In the genomic region with DNA sequence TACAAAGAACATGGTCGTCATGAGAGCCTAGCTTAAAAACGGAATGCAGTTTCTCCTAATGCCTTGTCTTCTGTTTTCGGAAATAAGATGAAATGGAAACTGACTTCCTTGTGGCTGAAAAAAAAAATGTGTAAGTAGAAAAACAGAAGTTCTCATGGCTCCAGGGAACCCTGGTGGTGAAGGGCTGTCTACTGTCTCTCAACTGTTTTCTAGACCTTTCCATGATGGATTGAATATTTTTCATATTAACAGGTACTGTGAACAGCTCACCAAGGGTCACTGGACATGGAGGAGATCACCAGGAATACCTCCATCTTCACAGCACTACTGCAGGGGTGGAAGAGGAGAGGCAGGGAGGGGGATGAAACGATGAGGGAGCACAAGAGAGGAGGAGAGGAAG, we compare ENCODE assay signal across 24 mouse cellular contexts. TPM values are rescaled to one million over a fixed set of nuclear protein-coding genes. Genes with fewer than 3 reads are reported as not detected.
DNase-seq lines count a peak whose midpoint lies in the region; ATAC-seq and TF ChIP-seq lines count a peak whose summit lies in the region.
"Had no signal": no experiment of that assay in that cellular context is flagged by ENCODE, and none has a peak within 500 bp of the region (broad histone marks: within the 10 kb centered on the region; RNA-seq: fewer than 3 reads in every experiment).

No protein-coding gene starts in this region.

- 80% methylated on average over 4 of the region's 4 CpGs for WGBS in midbrain, embryonic 11.5 days
- 70% methylated on average over 4 of the region's 4 CpGs for WGBS in midbrain, embryonic 13.5 days
- 62% methylated on average over 4 of the region's 4 CpGs for WGBS in small intestine, adult 2 months

- intact Hi-C loops in heart, postnatal 10 days (cut with DNase I): no loop called here

- peaks cover 3% of the 10 kb centered on the region; the same call in 1 of the 2 replicates for H3K27me3 ChIP-seq in midbrain, embryonic 11.5 days (ENCODE audit: control insufficient read depth, insufficient read depth, low read length)
- H3K27me3 ChIP-seq in midbrain, embryonic 13.5 days: peaks cover 23% of the 10 kb centered on the region
- no peaks in the 10 kb centered on the region for H3K27me3 ChIP-seq in small intestine, adult 2 months (ENCODE audit: control insufficient read depth, insufficient read depth, low read length)
- H3K27me3 ChIP-seq: Patski had no signal

- no peak for TF ChIP-seq POLR2A in small intestine, adult 2 months (IDR thresholded peaks at IDR 0.05; ENCODE audit: low read depth, low read length)

- no peaks in the 10 kb centered on the region for H3K4me1 ChIP-seq in midbrain, embryonic 11.5 days (ENCODE audit: control insufficient read depth, insufficient read depth, low read length)
- H3K4me1 ChIP-seq in midbrain, embryonic 13.5 days (replicated peaks): peaks cover 7% of the 10 kb centered on the region; the same call in 1 of the 2 replicates
- H3K4me1 ChIP-seq in brown adipose tissue, adult 24 weeks (ENCODE audit: control insufficient read depth, insufficient read depth, insufficient read length, low read length): peaks cover 11% of the 10 kb centered on the region; the same call in 1 of the 2 replicates
- H3K4me1 ChIP-seq in small intestine, adult 2 months (ENCODE audit: control insufficient read depth, insufficient read depth, insufficient read length, low read length): peaks cover 4% of the 10 kb centered on the region

- H3K9me3 ChIP-seq in midbrain, embryonic 11.5 days (ENCODE audit: control insufficient read depth, low read length): no peaks in the 10 kb centered on the region
- H3K9me3 ChIP-seq in midbrain, embryonic 13.5 days: no peaks in the 10 kb centered on the region
- H3K9me3 ChIP-seq: embryonic facial prominence, embryonic 10.5 days; forebrain, embryonic 13.5 days; heart, embryonic 10.5 days; hindbrain, embryonic 13.5 days had no signal

- no peak for TF ChIP-seq CTCF in small intestine, adult 2 months (IDR thresholded peaks at IDR 0.05; ENCODE audit: extremely low read depth, insufficient read length, insufficient replicate concordance, low read depth, low read length)

- ATAC-seq in midbrain, embryonic 11.5 days (ENCODE audit: low FRiP score): no peak
- no peak for ATAC-seq in midbrain, embryonic 13.5 days
- no peak for ATAC-seq in cerebellum, adult (ENCODE audit: insufficient number of reproducible peaks, low FRiP score, low TSS enrichment)
- ATAC-seq: activated CD4-positive, CD25-positive, alpha-beta regulatory T cell, adult 4 months; CD4-positive, CD25-positive, alpha-beta regulatory T cell, adult 4 months; forebrain, embryonic 13.5 days; forebrain, postnatal 0 days; hindbrain, postnatal 0 days; Patski had no signal

- peak; percentile 85 for DNase-seq in heart, adult 11 months
- DNase-seq in heart, postnatal 10 days: no peak
- DNase-seq in midbrain, embryonic 11.5 days (ENCODE audit: low spot score, missing footprints): peak; percentile 76
- DNase-seq in testis, postnatal 14 days (ENCODE audit: low spot score): no peak
- DNase-seq: adrenal gland, postnatal 14 days; cerebellum, adult 18-20 months; cerebellum, adult 9-11 months; cerebellum, postnatal 36 days; forebrain, postnatal 0 days; gastrocnemius, postnatal 25 days; heart, adult 18-20 months; heart, postnatal 14 days had no signal

- H3K36me3 ChIP-seq in midbrain, embryonic 11.5 days (ENCODE audit: control insufficient read depth, insufficient read depth, low read length): no peaks in the 10 kb centered on the region
- no peaks in the 10 kb centered on the region for H3K36me3 ChIP-seq in midbrain, embryonic 13.5 days
- no peaks in the 10 kb centered on the region for H3K36me3 ChIP-seq in small intestine, adult 2 months (ENCODE audit: control insufficient read depth, insufficient read depth, low read length)
- H3K36me3 ChIP-seq: embryonic facial prominence, embryonic 10.5 days; heart, embryonic 10.5 days; hindbrain, embryonic 13.5 days had no signal

- no peak overlapping the region for H3K27ac ChIP-seq in midbrain, embryonic 11.5 days (ENCODE audit: low read depth, low read length)
- H3K27ac ChIP-seq in midbrain, embryonic 13.5 days: no peak overlapping the region
- peak overlapping the region; percentile 76 for H3K27ac ChIP-seq in brown adipose tissue, adult 24 weeks (replicated peaks; ENCODE audit: low read depth, low read length)
- peak overlapping the region; percentile 65; the same call in 1 of the 2 replicates for H3K27ac ChIP-seq in small intestine, adult 2 months (ENCODE audit: insufficient read depth, low read depth, low read length)
- H3K27ac ChIP-seq: embryonic facial prominence, embryonic 10.5 days; forebrain, embryonic 13.5 days; heart, embryonic 10.5 days; hindbrain, embryonic 13.5 days; hindbrain, postnatal 0 days had no signal

- no peak overlapping the region for H3K4me3 ChIP-seq in midbrain, embryonic 11.5 days (ENCODE audit: low read depth, low read length)
- no peak overlapping the region for H3K4me3 ChIP-seq in midbrain, embryonic 13.5 days (replicated peaks)
- no peak overlapping the region for H3K4me3 ChIP-seq in brown adipose tissue, adult 24 weeks (ENCODE audit: insufficient read depth, low read depth, low read length)
- H3K4me3 ChIP-seq in small intestine, adult 2 months (ENCODE audit: low read depth, low read length): no peak overlapping the region
- H3K4me3 ChIP-seq: embryonic facial prominence, embryonic 10.5 days; forebrain, embryonic 13.5 days; heart, embryonic 10.5 days; hindbrain, embryonic 13.5 days had no signal

- no peak overlapping the region for H3K4me2 ChIP-seq in midbrain, embryonic 11.5 days
- no peak overlapping the region for H3K4me2 ChIP-seq in midbrain, embryonic 13.5 days (replicated peaks)
- H3K4me2 ChIP-seq: forebrain, embryonic 13.5 days; hindbrain, embryonic 13.5 days had no signal

- no peak overlapping the region for H3K9ac ChIP-seq in midbrain, embryonic 11.5 days (ENCODE audit: low read length)
- no peak overlapping the region for H3K9ac ChIP-seq in midbrain, embryonic 13.5 days (replicated peaks)
- H3K9ac ChIP-seq: forebrain, embryonic 13.5 days; forebrain, postnatal 0 days; hindbrain, embryonic 13.5 days had no signal

RNA-seq across cellular contexts. Expression of gene Themis2, which starts 1.8 kb away (rescaled TPM):
- 1 to 10 TPM; 2.6 to 3.3 TPM for total RNA-seq in heart, postnatal 10 days (2021)
- 1.1 TPM in 2 replicates for polyA plus RNA-seq in midbrain, embryonic 11.5 days (2014; fragmentation: Nextera tagmentation; extraction: Ambion mirVana)
- polyA plus RNA-seq in midbrain, embryonic 13.5 days (2015; fragmentation: Nextera tagmentation; extraction: Ambion mirVana): 0.46 and 0.67 TPM in 2 replicates
- 2.8 and 3.4 TPM in 2 replicates for polyA plus RNA-seq in brown adipose tissue, adult 24 weeks (2012; ENCODE audit: insufficient read depth, insufficient read length, missing spikeins)
- polyA plus RNA-seq in small intestine, adult 2 months (2012; rRNA removed): 4.0 and 4.9 TPM in 2 replicates
- polyA plus RNA-seq: Patski had no signal

RNA-seq across cellular contexts. Expression of gene Rpa2, which starts 29.9 kb away (rescaled TPM):
- total RNA-seq in heart, postnatal 10 days (2021): 10 to 100 TPM; 17.3 to 20.4 TPM
- 164 TPM in 2 replicates for polyA plus RNA-seq in midbrain, embryonic 11.5 days (2014; fragmentation: Nextera tagmentation; extraction: Ambion mirVana)
- polyA plus RNA-seq in midbrain, embryonic 13.5 days (2015; fragmentation: Nextera tagmentation; extraction: Ambion mirVana): 58.2 and 58.6 TPM in 2 replicates
- polyA plus RNA-seq in brown adipose tissue, adult 24 weeks (2012; ENCODE audit: insufficient read depth, insufficient read length, missing spikeins): 3.5 and 6.6 TPM in 2 replicates
- 4.8 and 8.7 TPM in 2 replicates for polyA plus RNA-seq in small intestine, adult 2 months (2012; rRNA removed)

RNA-seq across cellular contexts. Expression of gene Smpdl3b, which starts 41.0 kb away (rescaled TPM):
- 1 to 10 TPM; 1.2 TPM for total RNA-seq in heart, postnatal 10 days (2021)
- 2.1 and 2.4 TPM in 2 replicates for polyA plus RNA-seq in midbrain, embryonic 11.5 days (2014; fragmentation: Nextera tagmentation; extraction: Ambion mirVana)
- 0.61 and 0.82 TPM in 2 replicates for polyA plus RNA-seq in midbrain, embryonic 13.5 days (2015; fragmentation: Nextera tagmentation; extraction: Ambion mirVana)
- polyA plus RNA-seq in brown adipose tissue, adult 24 weeks (2012; ENCODE audit: insufficient read depth, insufficient read length, missing spikeins): 0.92 TPM in 1 of 2 replicates, not detected in the other
- 126 and 144 TPM in 2 replicates for polyA plus RNA-seq in small intestine, adult 2 months (2012; rRNA removed)

RNA-seq across cellular contexts. Expression of gene Ppp1r8, which starts 44.9 kb away (rescaled TPM):
- 10 to 100 TPM; 24.1 to 28.0 TPM for total RNA-seq in heart, postnatal 10 days (2021)
- 118 and 119 TPM in 2 replicates for polyA plus RNA-seq in midbrain, embryonic 11.5 days (2014; fragmentation: Nextera tagmentation; extraction: Ambion mirVana)
- polyA plus RNA-seq in midbrain, embryonic 13.5 days (2015; fragmentation: Nextera tagmentation; extraction: Ambion mirVana): 59.8 and 60.4 TPM in 2 replicates
- polyA plus RNA-seq in brown adipose tissue, adult 24 weeks (2012; ENCODE audit: insufficient read depth, insufficient read length, missing spikeins): 17.3 and 20.4 TPM in 2 replicates
- 8.0 and 15.6 TPM in 2 replicates for polyA plus RNA-seq in small intestine, adult 2 months (2012; rRNA removed)

Comparison
In these comparisons a context has a peak if more than half of its experiments do, and no peak if none do; other contexts are left out.
1. DNase-seq: peak in heart, adult 11 months (single experiment) and midbrain, embryonic 11.5 days (single experiment); none in heart, postnatal 10 days (0 of 2) and testis, postnatal 14 days (single experiment).
2. H3K27ac ChIP-seq: peak in brown adipose tissue, adult 24 weeks (single experiment) and small intestine, adult 2 months (single experiment); none in midbrain, embryonic 11.5 days (single experiment) and midbrain, embryonic 13.5 days (single experiment).
3. RNA of gene Smpdl3b, which starts 41.0 kb away (polyA plus RNA-seq): 126 to 144 TPM in small intestine, adult 2 months; 2.1 to 2.4 TPM in midbrain, embryonic 11.5 days, 0.61 to 0.82 TPM in midbrain, embryonic 13.5 days and 0.92 TPM in brown adipose tissue, adult 24 weeks; every median in the first group is over 10 times any median in the second.